Mouse (Mus musculus) small intestine, adult 10 weeks (tissue): ENCODE measurements around the gene Hnrnpl. TPM values are rescaled to one million over a fixed set of nuclear protein-coding genes. Genes with fewer than 3 reads are reported as not detected.

Experiments used
- polyA plus RNA-seq: library from polyadenylated mRNA; stranded (reverse); fragments of 350-450 nt; fragmentation: Illumina TruSeq; extraction: RNeasy Lipid Tissue Mini Kit (QIAGEN cat#74804); gene quantifications from one replicate; pipeline ENCODE4 v1.2.3, GENCODE M21; 2014; ENCODE audit warnings: low replicate concordance

Hnrnpl gene
- 238 TPM for polyA plus RNA-seq

GRCm38 (mm10) chr7:28808221-28808941, at the start of gene Hnrnpl:
TSS of gene Hnrnpl (plus strand) at chr7:28808541.

DNA sequence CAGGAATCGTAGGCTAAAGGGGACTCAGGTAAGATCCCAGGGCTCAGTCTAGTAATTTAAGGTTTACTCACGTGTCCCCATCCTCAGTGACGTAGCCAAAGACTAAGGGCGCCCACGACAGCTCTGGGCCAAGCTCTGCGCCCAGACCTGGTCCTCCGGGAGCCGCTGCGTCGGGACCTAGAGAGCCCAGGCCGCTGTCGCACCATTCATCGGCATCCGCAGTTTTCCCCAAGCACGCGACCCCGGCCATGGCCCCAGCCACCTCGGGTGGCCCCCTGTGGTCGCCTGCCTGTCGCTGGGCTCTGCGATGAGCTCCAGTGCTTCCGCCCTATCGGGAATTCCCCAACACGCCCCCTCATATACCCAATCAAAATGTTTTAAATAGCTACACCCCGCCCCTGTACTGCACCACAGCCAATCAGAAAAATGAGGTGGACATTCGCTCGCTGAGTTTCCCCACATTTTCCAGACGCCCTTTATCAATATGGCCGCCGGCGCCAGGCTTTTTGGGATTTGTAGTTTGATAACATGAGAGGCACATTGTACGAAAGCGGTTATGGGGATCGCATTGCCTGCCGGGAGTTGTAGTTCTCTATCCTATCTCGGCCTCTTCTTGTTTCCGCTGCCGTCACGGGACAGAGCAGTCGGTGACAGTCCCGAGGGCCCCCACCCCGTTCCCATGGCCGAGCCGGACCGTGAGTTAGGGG, 42.0 kb upstream of the Hnrnpl start, which contains the start of gene Sirt2:
Sirt2 (plus strand) TSS at position 563 of the 707 bp plus-strand sequence.

DNA sequence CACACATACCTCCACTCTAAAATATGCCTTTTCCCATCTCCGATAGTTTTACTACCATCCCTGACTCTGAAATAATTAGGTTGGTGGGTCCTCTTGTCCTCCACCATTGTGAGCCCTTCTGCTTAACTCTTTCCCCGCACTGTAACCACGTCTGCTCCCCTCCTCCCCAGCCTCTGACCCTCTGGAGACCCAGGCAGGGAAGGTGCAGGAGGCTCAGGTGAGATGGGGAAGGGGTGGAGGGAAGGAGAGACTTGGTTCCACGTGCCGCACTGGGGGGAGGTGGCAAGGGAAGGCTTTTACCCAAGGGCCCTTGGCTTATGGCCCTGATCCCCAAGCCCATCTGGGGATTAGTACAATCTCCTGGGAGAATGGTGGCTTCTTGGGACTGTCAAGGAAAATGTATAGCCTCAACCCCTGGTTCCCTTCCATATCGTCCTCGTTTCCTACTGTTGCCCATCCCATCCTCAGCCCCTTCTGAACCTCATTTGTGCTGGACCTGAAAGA, 40.8 kb upstream of the Hnrnpl start, which contains the start of gene Nfkbib:
Nfkbib (minus strand) TSS at position 51 of the 504 bp plus-strand sequence.

DNA sequence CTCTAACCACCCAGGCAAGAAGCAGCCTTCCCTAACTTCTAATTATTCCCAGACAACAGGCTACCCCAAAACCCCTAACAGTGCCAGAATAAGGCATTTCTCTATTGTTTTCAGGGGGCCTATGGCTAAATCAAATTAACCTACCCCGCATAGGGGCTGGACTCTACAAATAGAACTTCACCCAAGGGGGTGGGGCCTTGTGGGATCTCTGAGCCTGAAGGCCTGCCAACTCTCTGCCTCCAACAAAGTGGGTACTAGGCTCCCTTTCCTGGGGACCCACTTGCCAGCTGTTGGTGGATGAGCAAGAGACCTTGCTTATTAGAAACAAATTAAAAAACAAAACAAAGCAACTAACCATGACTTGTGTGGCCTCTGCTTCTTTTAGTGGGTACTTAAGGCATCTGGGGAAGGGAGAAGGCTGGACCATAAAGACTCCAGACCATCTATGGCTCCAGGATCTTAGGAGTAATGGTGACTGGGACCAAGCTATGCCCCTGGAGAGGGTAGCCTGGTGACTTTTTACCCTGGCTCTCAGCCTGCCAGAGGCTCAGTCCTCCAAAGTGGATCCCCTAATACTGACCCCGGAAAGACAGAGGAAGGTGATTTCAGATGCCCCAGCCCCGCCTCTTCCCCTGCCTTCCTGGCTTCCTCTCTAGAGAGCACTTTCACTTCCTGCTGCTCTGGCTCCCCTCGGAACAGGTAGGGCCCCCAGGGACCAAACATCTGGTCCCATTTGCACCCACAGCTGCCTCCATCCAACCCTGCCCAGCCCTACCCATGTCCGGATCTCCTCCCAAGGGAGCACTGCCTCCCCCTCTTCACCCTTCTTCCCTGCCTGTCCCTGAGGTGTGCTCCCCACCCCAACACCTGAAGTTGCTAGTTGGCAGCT, 19.8 kb upstream of the Hnrnpl start, which contains the start of gene Rinl:
Rinl (plus strand) TSS at position 663 of the 889 bp plus-strand sequence.

GRCm38 (mm10) chr7:28824941-28825685, 16.8 kb downstream of the Hnrnpl start, which contains the start of gene Ech1:
TSS of gene Ech1 (plus strand) at chr7:28825217.

DNA sequence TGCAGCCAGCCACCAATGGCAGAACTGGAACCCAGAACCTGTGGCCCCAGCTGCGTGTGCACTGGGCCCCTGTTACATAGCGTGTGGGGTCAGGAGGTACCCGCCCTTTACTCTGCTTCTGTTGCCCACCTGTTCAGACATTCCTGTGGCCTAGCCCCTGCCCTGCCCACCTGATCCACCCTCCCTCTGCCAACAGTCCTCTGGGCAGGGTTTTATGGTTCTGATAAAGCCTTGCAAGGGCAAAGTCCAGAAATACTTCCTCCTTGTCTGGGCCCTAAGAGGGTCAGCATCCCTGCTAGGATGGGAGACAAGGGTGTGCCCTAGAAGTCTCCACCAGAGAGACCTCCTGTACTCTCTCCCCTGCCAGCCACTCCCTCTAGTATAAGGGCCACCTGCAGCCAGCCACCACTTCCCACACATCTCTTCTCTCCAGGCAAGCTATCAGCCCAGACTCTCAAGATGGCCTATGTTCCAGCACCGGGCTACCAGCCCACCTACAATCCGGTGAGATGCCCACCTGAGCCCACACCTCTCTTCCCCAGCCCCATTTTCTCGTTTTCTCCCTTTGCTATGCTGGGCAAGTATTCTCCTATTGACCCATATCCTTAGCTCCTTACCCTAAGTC, 25.5 kb downstream of the Hnrnpl start, which contains the start of gene Lgals4:
Lgals4 (plus strand) TSS at position 132 of the 625 bp plus-strand sequence.

DNA sequence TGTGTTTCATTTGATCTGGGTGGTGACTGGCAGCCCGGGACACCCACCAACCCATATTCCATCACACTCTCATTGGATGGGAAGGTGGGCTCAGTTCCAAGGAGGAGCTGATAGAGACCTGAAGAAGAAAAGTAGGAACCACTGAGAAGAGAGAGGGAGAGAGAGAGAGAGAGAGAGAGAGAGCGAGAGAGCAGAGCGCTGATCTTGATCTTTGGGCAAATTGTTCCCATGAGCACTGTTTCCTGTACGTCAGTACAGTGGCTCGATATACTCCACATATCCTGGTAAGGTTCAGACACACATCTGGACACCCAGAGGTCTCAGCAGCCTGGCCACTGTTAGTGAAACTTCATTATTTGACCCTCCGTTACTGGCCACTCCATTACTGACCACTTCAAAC, 55.2 kb downstream of the Hnrnpl start, which contains the start of gene Lgals7:
Lgals7 (plus strand) TSS at position 314 of the 400 bp plus-strand sequence.

Other genes starting within 250 kb of the Hnrnpl start
- gene Samd4b, start 210.4 kb upstream of the Hnrnpl start, polyA plus RNA-seq, result 11.0 TPM
- 1.1 TPM for gene Pak4, start 210.4 kb upstream of the Hnrnpl start, polyA plus RNA-seq
- not detected for gene Acp7, start 177.2 kb upstream of the Hnrnpl start, polyA plus RNA-seq
- gene Fbxo27, start 115.7 kb upstream of the Hnrnpl start, polyA plus RNA-seq, result not detected
- gene Fbxo17, start 91.7 kb upstream of the Hnrnpl start, polyA plus RNA-seq, result not detected
- gene Mrps12, start 66.7 kb upstream of the Hnrnpl start, polyA plus RNA-seq, result 6.5 TPM
- not detected for gene Sars2, start 66.5 kb upstream of the Hnrnpl start, polyA plus RNA-seq
- not detected for gene Ccer2, start 52.4 kb upstream of the Hnrnpl start, polyA plus RNA-seq
- 9.9 TPM for gene Sirt2, start 41.8 kb upstream of the Hnrnpl start, polyA plus RNA-seq
- not detected for gene Nfkbib, start 41.0 kb upstream of the Hnrnpl start, polyA plus RNA-seq
- gene Rinl, start 19.6 kb upstream of the Hnrnpl start, polyA plus RNA-seq, result 1.6 TPM
- gene Ech1, start 16.7 kb downstream of the Hnrnpl start, polyA plus RNA-seq, result 2.9 TPM
- 126 TPM for gene Lgals4, start 25.3 kb downstream of the Hnrnpl start, polyA plus RNA-seq
- not detected for gene Lgals7, start 55.3 kb downstream of the Hnrnpl start, polyA plus RNA-seq
- not detected for gene Capn12, start 72.9 kb downstream of the Hnrnpl start, polyA plus RNA-seq
- 59.8 TPM for gene Actn4, start 153.8 kb downstream of the Hnrnpl start, polyA plus RNA-seq
- 2.5 TPM for gene Eif3k, start 173.3 kb downstream of the Hnrnpl start, polyA plus RNA-seq
- gene Map4k1, start 173.5 kb downstream of the Hnrnpl start, polyA plus RNA-seq, result 0.22 TPM